Mouse (Mus musculus) heart, embryonic 10.5 days (tissue): Measurements from ENCODE around the gene Lce1e. TPM values are rescaled to one million over a fixed set of nuclear protein-coding genes. Genes with fewer than 3 reads are reported as not detected.

Experiments used
- polyA plus RNA-seq: library from polyadenylated mRNA; unstranded; fragments of >200 nt; fragmentation: Nextera tagmentation; extraction: Ambion mirVana; gene quantifications from 2 replicates; pipeline ENCODE4 v1.2.1, GENCODE M21; 2016

Lce1e gene
- polyA plus RNA-seq, 1 experiment from 2014 or later, result not detected

Other genes starting within 250 kb of the Lce1e start
- gene Sprr1a, start 223.2 kb downstream of the Lce1e start, polyA plus RNA-seq, result 0.37 TPM in 1 of 2 replicates, not detected in the other
- not detected in 2 replicates for gene Sprr4, start 208.6 kb downstream of the Lce1e start, polyA plus RNA-seq
- gene 2310046K23Rik, start 174.6 kb downstream of the Lce1e start, polyA plus RNA-seq, result not detected in 2 replicates
- gene Ivl, start 135.3 kb downstream of the Lce1e start, polyA plus RNA-seq, result not detected in 2 replicates
- gene Smcp, start 120.1 kb downstream of the Lce1e start, polyA plus RNA-seq, result not detected in 2 replicates
- not detected in 2 replicates for gene 2210017I01Rik, start 101.6 kb downstream of the Lce1e start, polyA plus RNA-seq
- not detected in 2 replicates for gene Lce6a, start 87.4 kb downstream of the Lce1e start, polyA plus RNA-seq
- gene Lce1a1, start 60.8 kb downstream of the Lce1e start, polyA plus RNA-seq, result not detected in 2 replicates
- not detected in 2 replicates for gene Lce1b, start 52.1 kb downstream of the Lce1e start, polyA plus RNA-seq
- gene Lce1a2, start 38.8 kb downstream of the Lce1e start, polyA plus RNA-seq, result not detected in 2 replicates
- not detected in 2 replicates for gene Lce1c, start 29.8 kb downstream of the Lce1e start, polyA plus RNA-seq
- gene Lce1d, start 21.9 kb downstream of the Lce1e start, polyA plus RNA-seq, result not detected in 2 replicates
- not detected in 2 replicates for gene Lce1f, start 11.3 kb upstream of the Lce1e start, polyA plus RNA-seq
- not detected in 2 replicates for gene Gm38119, start 30.0 kb upstream of the Lce1e start, polyA plus RNA-seq
- gene Lce1g, start 43.3 kb upstream of the Lce1e start, polyA plus RNA-seq, result not detected in 2 replicates
- not detected in 2 replicates for gene Lce1h, start 56.0 kb upstream of the Lce1e start, polyA plus RNA-seq
- gene Lce1i, start 69.8 kb upstream of the Lce1e start, polyA plus RNA-seq, result not detected in 2 replicates
- gene Lce1j, start 81.4 kb upstream of the Lce1e start, polyA plus RNA-seq, result not detected in 2 replicates
- gene Lce1k, start 98.8 kb upstream of the Lce1e start, polyA plus RNA-seq, result not detected in 2 replicates
- not detected in 2 replicates for gene Kprp, start 118.2 kb upstream of the Lce1e start, polyA plus RNA-seq
- not detected in 2 replicates for gene Lce1l, start 142.2 kb upstream of the Lce1e start, polyA plus RNA-seq
- gene 2310050C09Rik, start 161.1 kb upstream of the Lce1e start, polyA plus RNA-seq, result not detected in 2 replicates
- gene Lce3a, start 217.2 kb upstream of the Lce1e start, polyA plus RNA-seq, result not detected in 2 replicates
- not detected in 2 replicates for gene Lce3b, start 223.9 kb upstream of the Lce1e start, polyA plus RNA-seq
- not detected in 2 replicates for gene Lce3c, start 235.4 kb upstream of the Lce1e start, polyA plus RNA-seq
- gene Lce3d, start 248.3 kb upstream of the Lce1e start, polyA plus RNA-seq, result not detected in 2 replicates